Mouse (Mus musculus) kidney, adult 11 months (tissue): ENCODE results near the gene Chaf1a.
"Not testable (repeated sequence)": the region's sequence is repeated elsewhere in the genome, so short reads cannot be mapped to it uniquely, and the experiment has no call there.

Experiments used
- DNase-seq: peaks from one replicate; pipeline ENCODE4 v3.0.0; 2022

Gene Chaf1a

DNA sequence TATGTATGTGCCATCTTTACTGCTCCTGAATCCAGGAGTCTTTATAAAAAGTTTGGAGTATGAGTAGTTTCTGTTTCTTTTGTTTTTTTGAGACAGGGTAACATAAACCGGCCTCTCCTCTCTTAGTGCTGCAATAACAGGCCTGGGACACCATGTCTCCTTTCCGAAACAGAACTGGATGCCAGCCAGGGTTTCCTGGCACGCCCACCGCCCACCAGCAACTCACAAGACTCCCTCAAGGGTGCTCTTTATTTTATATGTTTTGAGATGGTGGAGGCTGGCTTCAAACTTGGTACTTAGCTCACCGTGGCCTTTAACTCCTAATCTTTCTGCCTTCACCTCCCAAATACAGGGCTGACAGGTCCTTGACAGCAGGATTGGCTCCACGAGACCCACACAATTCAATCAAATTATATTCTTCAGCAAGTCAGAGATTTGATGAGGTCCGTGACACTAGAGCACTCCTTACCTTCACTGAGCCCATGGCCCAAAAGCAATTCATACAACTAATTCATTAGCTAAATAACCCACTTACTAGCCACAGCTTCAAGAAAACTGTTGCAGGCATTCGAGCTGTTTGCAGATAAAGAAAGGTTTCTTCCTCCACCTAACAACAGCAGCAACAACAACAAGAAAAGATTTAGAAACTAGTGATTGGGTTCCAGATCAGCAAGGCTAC lies 1.5 kb upstream of the Chaf1a start:
- DNase-seq, result no peak

DNA sequence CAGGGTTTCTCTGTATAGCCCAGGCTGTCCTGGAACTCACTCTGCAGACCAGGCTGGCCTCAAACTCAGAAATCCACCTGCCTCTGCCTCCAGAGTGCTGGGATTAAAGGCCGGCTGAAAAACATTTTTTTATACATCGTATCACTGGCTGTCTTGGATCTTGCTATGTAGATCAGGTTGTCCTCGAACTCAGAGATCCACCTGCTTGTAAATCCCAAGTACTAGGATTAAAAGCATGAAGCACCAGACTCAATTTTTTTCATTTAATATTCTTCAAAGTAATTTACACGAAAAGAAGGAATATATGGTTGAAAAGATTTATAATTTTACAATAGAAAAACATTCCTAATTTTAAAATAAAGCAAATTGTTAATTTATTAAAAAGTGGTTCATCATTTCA lies 894 bp upstream of the Chaf1a start:
- no peak for DNase-seq

GRCm38 (mm10) chr17:56040857-56041163 lies 571 bp downstream of the Chaf1a start:
- DNase-seq, result no peak

GRCm38 (mm10) chr17:56051369-56051768 lies 11.1 kb downstream of the Chaf1a start:
- no peak for DNase-seq

DNA sequence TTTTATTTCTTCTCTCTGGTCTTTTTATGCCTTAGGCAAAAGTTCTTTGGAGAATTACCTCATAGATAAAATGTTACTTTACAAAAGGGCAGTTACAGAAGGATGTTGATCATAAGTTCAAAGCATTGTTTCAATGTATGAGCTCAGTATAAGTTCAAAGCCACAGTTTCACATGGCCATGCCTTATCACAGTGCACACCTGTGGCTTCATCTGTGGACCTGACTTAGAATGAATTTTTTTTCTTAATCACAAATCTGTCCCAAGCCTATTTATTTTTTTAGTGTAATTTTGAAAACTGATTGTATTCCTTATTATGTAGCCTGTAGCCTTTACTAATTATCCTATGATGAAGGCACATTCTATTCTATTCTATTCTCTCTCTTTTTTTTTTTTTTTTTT lies 14.7 kb downstream of the Chaf1a start:
- no peak for DNase-seq

GRCm38 (mm10) chr17:56055945-56056678 lies 15.9 kb downstream of the Chaf1a start:
- DNase-seq, result no peak

DNA sequence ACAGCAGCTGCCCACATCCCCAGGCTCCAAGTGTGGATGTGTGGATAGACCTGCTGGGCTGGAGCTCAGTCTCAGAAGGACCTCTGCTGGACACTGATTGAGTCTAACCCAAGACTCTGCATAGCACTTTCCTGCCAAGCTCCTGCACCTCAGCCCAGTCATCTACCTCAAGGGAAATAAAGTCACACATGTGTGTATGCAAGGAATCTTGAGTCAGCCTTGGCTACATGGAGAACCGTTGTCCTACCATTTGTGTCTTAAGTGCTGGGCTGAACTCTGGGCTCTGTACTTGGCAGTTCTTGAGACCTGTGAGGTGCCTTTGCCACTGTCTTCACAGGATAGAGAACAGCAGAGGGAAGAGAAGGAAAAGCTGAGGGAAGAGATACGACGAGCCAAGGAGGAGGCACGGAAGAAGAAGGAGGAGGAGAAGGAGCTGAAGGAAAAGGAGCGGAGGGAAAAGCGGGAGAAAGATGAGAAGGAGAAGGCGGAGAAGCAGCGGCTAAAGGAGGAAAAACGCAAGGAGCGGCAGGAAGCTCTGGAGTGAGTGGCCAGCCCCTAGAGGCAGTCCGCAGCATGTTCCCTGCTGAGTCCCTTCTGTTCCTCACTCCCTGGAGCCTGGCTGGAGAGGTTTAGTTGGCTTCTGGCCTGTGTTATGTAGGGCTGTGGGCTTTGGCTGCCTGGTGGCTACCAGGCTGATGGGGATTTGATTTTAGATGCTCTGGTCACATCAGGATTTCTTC lies 17.3 kb downstream of the Chaf1a start:
- DNase-seq, result no peak

GRCm38 (mm10) chr17:56062081-56062480 lies 21.8 kb downstream of the Chaf1a start:
- DNase-seq, result no peak

GRCm38 (mm10) chr17:56065715-56066114 lies 25.5 kb downstream of the Chaf1a start:
- DNase-seq, result not testable (repeated sequence)

DNA sequence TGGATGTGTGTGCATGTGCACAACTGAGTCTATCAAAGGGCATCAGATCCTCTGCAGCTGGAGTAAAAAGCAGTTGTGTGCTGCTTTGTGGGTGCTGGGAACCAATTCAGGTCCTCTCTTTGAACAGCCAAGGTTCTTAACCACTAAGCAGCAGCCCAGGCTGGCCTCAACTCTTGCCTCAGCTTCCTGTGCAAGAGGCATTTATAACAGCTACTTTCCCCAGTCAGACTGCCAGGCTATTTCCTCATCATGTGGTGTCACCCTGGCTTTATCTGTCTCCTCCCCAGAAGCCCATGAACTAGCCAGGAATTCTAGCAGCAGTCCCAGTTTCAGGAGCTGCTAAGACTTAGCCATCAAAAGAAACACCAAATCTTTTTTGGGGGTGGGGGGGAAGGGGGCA lies 26.2 kb downstream of the Chaf1a start:
- no peak for DNase-seq

DNA sequence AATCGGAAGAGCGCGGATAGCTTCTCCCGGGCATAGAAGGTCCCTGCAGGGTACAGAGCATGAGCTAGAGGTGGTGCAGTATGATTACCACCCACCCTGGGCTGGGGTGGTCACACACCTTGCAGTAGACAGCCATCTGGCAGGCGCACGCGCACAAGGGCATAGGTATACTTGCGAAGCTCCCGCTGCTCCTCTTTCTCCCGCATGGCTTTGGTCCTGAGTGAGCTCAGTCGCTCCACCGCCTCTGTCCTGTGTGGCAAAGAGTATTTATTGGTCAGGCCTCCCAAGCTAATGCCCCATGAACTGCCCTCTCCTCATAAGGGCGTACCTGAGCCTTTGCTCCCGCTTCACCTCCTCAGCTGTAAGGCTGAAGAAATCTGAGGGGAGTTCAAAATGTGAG lies 28.8 kb downstream of the Chaf1a start:
- no peak for DNase-seq

GRCm38 (mm10) chr17:56071126-56071525 lies 30.9 kb downstream of the Chaf1a start:
- DNase-seq, result no peak

DNA sequence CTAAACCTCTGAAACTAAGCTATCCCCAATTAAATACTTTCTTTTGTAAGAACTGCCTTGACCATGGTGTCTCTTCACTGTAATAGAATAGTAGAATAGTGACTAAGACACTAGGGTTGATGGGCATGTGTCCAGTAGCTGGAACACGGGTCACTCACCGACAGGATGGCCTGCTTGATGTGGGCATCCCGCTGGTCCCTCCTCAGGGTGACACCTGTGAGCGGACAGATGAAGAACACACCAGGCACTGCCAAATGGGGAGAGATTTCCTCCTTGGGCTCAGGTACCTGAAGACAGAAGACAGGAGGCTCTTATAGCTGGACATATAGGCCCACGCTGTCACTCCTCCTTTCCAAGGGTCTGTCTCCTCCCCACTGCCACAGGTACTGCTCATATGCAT lies 32.0 kb downstream of the Chaf1a start:
- DNase-seq, result no peak

DNA sequence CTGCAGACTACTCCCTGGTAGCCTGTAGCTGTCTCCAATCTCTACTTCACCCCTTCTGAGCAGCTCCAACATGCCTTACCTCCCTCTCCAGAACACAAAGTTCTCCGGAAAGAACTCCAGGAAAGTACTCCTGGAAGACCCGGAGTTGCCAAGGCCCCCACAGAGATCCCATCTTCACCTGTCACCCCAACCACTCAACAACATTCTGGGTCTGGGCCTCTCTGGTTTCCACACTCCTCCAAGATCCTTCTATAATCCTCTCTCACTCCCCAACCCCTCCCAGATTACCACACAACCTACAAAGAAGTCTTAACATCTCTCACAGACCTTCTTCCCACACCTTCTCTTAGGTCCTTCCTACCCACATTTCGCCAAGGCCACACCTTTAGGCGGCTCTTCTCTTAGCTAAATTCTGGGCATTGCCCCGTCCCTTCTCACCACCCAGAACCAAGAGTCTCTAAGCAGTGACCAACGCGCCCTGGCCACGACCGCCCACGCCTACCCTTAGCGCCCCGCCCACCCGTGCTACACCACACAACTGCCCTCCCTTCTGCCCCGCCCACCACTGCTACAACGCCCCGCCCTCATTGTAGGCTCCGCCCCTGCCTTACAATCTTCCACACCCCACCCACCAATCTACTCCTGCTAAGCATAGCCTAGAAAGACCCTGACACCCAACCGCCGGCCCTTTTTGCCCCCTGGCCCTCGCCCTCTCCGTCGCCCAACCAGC lies 34.0 kb downstream of the Chaf1a start:
- DNase-seq, result peak; percentile 83

- peak; percentile 96 for DNase-seq
These were observed 34.6 kb downstream of the Chaf1a start, which contains the start of gene Ubxn6 for GRCm38 (mm10) chr17:56074827-56075208. Gene Ubxn6, minus strand, starts transcription at chr17:56075028.

GRCm38 (mm10) chr17:56077523-56077922 lies 37.3 kb downstream of the Chaf1a start:
- DNase-seq, result no peak

DNA sequence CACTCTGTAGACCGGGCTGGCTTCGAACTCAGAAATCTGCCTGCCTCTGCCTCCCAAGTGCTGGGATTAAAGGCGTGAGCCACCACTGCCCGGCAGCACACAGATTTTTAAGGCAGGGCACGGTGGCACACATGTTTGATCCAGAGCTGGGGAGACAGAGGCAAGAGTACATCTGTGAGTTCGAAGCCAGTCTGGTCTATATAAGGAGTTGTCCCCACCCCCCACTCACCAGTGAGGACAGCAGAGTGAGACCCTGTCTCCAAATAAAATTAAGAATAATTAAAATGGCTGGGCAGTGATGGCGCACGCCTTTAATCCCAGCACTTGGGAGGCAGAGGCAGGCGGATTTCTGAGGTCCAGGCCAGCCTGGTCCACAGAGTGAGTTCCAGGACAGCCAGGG lies 38.1 kb downstream of the Chaf1a start:
- peak; percentile 52 for DNase-seq

DNA sequence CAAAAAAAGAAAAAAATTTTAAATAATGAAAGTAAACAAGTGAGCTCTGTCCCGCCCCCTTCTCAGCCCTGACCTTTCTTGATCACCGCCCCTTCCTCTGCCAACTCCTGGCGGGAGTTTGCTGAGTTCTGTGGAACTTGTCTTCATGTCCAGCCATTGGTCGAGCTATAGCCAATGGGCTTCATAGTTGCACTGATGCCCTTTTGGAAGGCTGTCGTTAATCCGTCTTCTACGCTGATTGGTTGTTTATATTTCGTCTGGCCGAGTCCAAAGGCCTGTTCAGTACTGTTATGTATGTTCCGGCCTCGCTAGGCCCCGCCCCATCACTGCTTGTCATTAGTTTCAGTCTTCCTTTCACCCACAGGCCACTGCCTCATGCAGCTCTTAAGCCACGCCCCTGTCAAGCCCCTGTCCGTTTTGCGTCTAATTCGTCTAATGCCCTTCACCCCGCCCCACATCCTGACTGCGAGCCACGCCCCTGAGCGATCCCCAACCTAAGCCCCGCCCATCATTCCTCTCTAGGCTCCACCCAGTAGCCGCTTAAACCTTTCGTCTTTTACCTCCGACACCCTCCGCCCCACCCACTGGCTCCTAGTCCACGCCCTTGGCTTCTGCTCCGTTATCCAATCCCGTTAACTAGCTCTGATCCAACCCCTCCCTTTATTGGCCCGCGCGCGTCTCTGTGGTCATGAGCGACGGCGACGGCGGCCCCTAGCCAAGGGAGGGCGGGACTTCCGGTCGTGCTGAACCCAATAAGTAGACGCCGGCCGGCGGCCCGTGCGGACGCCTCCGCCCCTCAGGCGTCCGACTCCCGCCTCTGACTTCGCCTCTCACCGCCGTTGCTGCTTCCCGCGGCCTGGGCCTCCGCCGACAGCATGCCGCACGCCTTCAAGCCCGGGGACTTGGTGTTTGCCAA lies 38.9 kb downstream of the Chaf1a start, which contains the start of gene Hdgfl2:
TSS of gene Hdgfl2 (plus strand) at position 755 of the 916 bp plus-strand sequence.
- DNase-seq, result peak; percentile 100

GRCm38 (mm10) chr17:56079921-56080320 lies 39.7 kb downstream of the Chaf1a start:
- peak; percentile 45 for DNase-seq

DNA sequence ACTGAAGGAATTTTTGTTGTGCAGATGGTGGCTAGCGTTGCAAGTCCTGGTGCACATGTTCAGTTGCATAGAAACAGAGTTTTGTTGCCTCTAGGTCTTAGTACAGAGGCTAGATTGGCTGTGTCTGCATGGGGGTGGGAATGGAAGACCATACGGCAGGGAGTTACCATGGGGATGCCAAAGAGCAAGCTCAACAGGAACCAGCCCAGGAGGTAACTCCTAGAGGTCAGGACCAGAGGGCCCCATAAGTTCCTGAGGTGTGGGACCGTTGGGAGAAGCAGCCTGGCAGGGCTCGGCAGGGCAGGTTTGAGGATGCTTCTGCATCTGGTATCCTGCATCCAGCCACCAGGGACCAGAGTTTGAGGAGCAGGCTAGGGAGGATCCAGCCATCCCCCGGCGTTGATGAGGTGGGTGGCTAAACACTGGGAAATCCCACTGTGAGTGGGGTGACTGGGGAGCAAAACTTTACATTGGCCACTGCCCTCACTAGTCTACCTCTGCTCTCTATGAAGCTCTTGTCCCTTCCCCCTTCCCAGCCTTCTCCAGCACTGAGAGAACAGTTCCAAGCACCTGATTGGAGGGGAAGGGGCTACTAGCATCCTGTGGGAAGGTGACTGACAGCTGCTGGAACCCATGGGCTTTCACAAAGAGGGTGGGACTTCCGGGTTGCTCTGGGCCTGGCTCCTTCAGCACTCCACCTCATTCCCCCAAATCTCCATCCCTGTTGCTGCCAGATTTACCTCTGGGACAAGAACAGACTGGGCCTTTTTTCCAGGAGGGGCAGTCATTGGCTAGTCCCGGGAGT lies 40.7 kb downstream of the Chaf1a start:
- DNase-seq, result no peak

GRCm38 (mm10) chr17:56092312-56092711 lies 52.1 kb downstream of the Chaf1a start:
- DNase-seq, result no peak
